Mouse (Mus musculus): ENCODE measurements around the gene Zfp978.
"Not testable (repeated sequence)": the region's sequence is repeated elsewhere in the genome, so short reads cannot be mapped to it uniquely, and the experiment has no call there.

- not testable (repeated sequence) for TF ChIP-seq POLR2A (IDR thresholded peaks at IDR 0.05; ENCODE audit: control insufficient read depth, extremely low read depth, insufficient read depth, low read length, poor library complexity); CTCF (IDR thresholded peaks at IDR 0.05; ENCODE audit: borderline replicate concordance, control insufficient read depth, extremely low read depth, insufficient read depth, low read length, poor library complexity)
Measured at GRCm38 (mm10) chr4:147339601-147340219, 21.4 kb upstream of the Zfp978 start.

Measured in thymus, adult 2 months (tissue).